ENCODE assay signal across 13 mouse cellular contexts in the genomic region with DNA sequence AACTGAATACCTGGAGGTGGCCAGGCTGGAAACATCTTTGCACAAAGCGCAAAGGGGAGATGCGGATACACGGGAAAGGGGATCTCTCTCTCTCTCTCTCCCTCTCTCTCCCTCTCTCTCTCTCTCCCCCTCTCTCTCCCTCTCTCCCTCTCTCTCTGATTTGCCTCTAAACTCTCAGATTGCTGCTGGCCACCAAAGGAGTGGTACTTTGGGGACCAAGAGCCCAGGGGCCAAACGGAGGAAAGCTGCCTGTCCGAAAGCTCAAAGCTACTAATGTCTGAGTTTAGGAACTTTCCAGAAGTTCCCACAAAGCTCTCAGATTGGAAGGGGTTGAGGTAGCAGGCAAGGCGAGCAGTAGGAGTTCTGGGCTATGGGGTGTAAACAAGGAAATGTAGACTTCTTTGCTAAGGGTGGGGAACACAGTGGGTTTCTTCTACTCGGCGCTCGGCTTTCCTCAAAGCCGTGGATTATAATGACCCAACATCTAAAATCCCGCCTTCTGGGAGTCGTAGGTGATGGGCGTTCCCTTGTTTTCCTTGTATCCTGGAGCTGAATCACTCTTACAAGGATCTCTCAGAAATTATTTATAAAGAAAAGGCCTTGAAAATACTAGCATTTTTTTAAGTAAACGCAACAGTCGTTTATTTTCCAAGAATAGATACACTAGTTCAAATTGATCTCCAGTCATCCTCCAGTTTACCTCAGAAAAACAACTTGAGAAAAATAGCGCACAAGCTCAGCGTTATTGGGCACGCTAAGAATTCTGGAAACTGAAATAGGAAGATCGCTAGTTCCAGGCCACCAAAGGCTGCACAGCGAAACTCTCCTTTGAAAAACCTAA. TPM values are rescaled to one million over a fixed set of nuclear protein-coding genes. Genes with fewer than 3 reads are reported as not detected.
A peak's percentile ranks its signal among the peaks of the same experiment; 100 is the strongest.
DNase-seq lines count a peak whose midpoint lies in the region; ATAC-seq and TF ChIP-seq lines count a peak whose summit lies in the region.
"Had no signal": no experiment of that assay in that cellular context is flagged by ENCODE, and none has a peak within 500 bp of the region (broad histone marks: within the 10 kb centered on the region; RNA-seq: fewer than 3 reads in every experiment).

No protein-coding gene starts in this region.

- H3K9me3 ChIP-seq in heart, embryonic 14.5 days (ENCODE audit: control insufficient read depth, low read length), result no peaks in the 10 kb centered on the region
- H3K9me3 ChIP-seq: liver, embryonic 13.5 days had no signal

- peaks cover 11 to 28% of the 10 kb centered on the region in 2 experiments for H3K4me1 ChIP-seq in heart, embryonic 14.5 days (ENCODE audit: control insufficient read depth in 2 of 2, insufficient read depth in 2 of 2, low read length in 2 of 2)
- H3K4me1 ChIP-seq in testis, adult 2 months (ENCODE audit: control insufficient read depth, insufficient read depth, low read length), result peaks cover 26% of the 10 kb centered on the region

- TF ChIP-seq POLR2A in testis, adult 2 months (IDR thresholded peaks at IDR 0.05; ENCODE audit: control insufficient read depth, low read depth, low read length), result no peak

- H3K4me3 ChIP-seq in heart, embryonic 14.5 days (ENCODE audit: control insufficient read depth in 1 of 2, insufficient read depth in 1 of 2, low read depth in 1 of 2, low read length in 2 of 2), result peak overlapping the region in 1 of 2 experiments; percentile 33; a peak in 2 of 4 replicates
- H3K4me3 ChIP-seq in testis, adult 2 months (ENCODE audit: control insufficient read depth, low read depth, low read length), result peak overlapping the region; percentile 86
- H3K4me3 ChIP-seq: liver, embryonic 13.5 days had no signal

- intact Hi-C loops in heart, postnatal 25 days (cut with DNase I), result no loop called here
- intact Hi-C loops in heart, postnatal 10 days (cut with DNase I), result no loop called here

- H3K36me3 ChIP-seq in heart, embryonic 14.5 days (ENCODE audit: control insufficient read depth, insufficient read depth, low read length), result no peaks in the 10 kb centered on the region
- H3K36me3 ChIP-seq in testis, adult 2 months (ENCODE audit: control insufficient read depth, insufficient read depth, low read length), result no peaks in the 10 kb centered on the region
- H3K36me3 ChIP-seq: liver, embryonic 13.5 days had no signal

- WGBS in heart, embryonic 14.5 days, result 4% methylated on average over 20 of the region's 20 CpGs

- H3K27me3 ChIP-seq in heart, embryonic 14.5 days (ENCODE audit: control insufficient read depth, insufficient read depth, low read length), result peaks cover 71% of the 10 kb centered on the region
- H3K27me3 ChIP-seq in testis, adult 2 months (ENCODE audit: control insufficient read depth, insufficient read depth, low read length), result no peaks in the 10 kb centered on the region

- H3K27ac ChIP-seq in heart, embryonic 14.5 days (replicated peaks in 1 of 2; ENCODE audit: control insufficient read depth in 1 of 2, insufficient read depth in 1 of 2, low read depth in 2 of 2, low read length in 2 of 2), result no peak overlapping the region
- peak overlapping the region; percentile 81 for H3K27ac ChIP-seq in testis, adult 2 months (ENCODE audit: control insufficient read depth, insufficient read depth, low read depth, low read length)
- H3K27ac ChIP-seq: liver, embryonic 13.5 days had no signal

- TF ChIP-seq CTCF in testis, adult 2 months (IDR thresholded peaks at IDR 0.05; ENCODE audit: control insufficient read depth, insufficient read depth, insufficient replicate concordance, low read depth, low read length), result no peak

- peak overlapping the region; percentile 60 for H3K4me2 ChIP-seq in heart, embryonic 14.5 days (ENCODE audit: low read length)
- H3K4me2 ChIP-seq: liver, embryonic 13.5 days had no signal

- DNase-seq in heart, postnatal 25 days (ENCODE audit: low spot score), result no peak
- no peak for DNase-seq in testis, postnatal 14 days (ENCODE audit: low spot score)
- peak; percentile 26 to 28 for DNase-seq in heart, postnatal 10 days
- DNase-seq in right cerebral cortex, postnatal 10 days (ENCODE audit: low spot score in 2 of 2), result no peak
- DNase-seq in yolk sac, embryonic 10.5 days (ENCODE audit: low spot score), result no peak
- no peak for DNase-seq in layer of hippocampus, adult 18-20 months (ENCODE audit: low spot score in 2 of 2)
- DNase-seq: adrenal gland, adult 8-10 months; gastrocnemius, postnatal 25 days; layer of hippocampus, adult 9-11 months; liver, embryonic 13.5 days had no signal

- ATAC-seq in heart, embryonic 14.5 days (ENCODE audit: insufficient number of reproducible peaks, insufficient read depth, low FRiP score, low read depth), result no peak

- H3K9ac ChIP-seq in heart, embryonic 14.5 days (ENCODE audit: low read length), result no peak overlapping the region
- H3K9ac ChIP-seq: liver, embryonic 13.5 days had no signal

RNA-seq across cellular contexts. Expression of a gene that starts 2.9 kb away (rescaled TPM):
- polyA plus RNA-seq in heart, embryonic 14.5 days (2014; fragmentation: Nextera tagmentation; extraction: Ambion mirVana), result not detected in 2 replicates
- total RNA-seq in heart, postnatal 25 days (2021), result not detected
- polyA plus RNA-seq in testis, adult 2 months (2012; rRNA removed), result not detected in 2 replicates
- total RNA-seq in heart, postnatal 10 days (2021), result not detected
- not detected for total RNA-seq in layer of hippocampus, adult 18-20 months (2021)
- total RNA-seq: adrenal gland, adult 8-10 months; gastrocnemius, postnatal 25 days; megakaryocyte-erythroid progenitor cell, adult 5-6 weeks had no signal
- polyA plus RNA-seq: liver, embryonic 13.5 days had no signal

RNA-seq across cellular contexts. Expression of a gene that starts 22.6 kb away (rescaled TPM):
- 765 and 800 TPM in 2 replicates for polyA plus RNA-seq in heart, embryonic 14.5 days (2014; fragmentation: Nextera tagmentation; extraction: Ambion mirVana)
- total RNA-seq in heart, postnatal 25 days (2021), result 1,000 to 10,000 TPM; 1,136 to 1,153 TPM
- 10.2 and 14.2 TPM in 2 replicates for polyA plus RNA-seq in testis, adult 2 months (2012; rRNA removed)
- total RNA-seq in heart, postnatal 10 days (2021), result 1,000 to 10,000 TPM in 1 of 2 experiments, 100 to 1,000 TPM in 1; 979 to 1,022 TPM
- total RNA-seq in layer of hippocampus, adult 18-20 months (2021), result 100 to 1,000 TPM; 168 to 191 TPM

RNA-seq across cellular contexts. Expression of a gene that starts 36.5 kb away (rescaled TPM):
- 7.6 and 7.8 TPM in 2 replicates for polyA plus RNA-seq in heart, embryonic 14.5 days (2014; fragmentation: Nextera tagmentation; extraction: Ambion mirVana)
- total RNA-seq in heart, postnatal 25 days (2021), result 10 to 100 TPM; 93.4 to 99.9 TPM
- 0.38 and 3.5 TPM in 2 replicates for polyA plus RNA-seq in testis, adult 2 months (2012; rRNA removed)
- total RNA-seq in heart, postnatal 10 days (2021), result 10 to 100 TPM; 97.4 to 98.8 TPM
- 1 to 10 TPM; 3.5 to 4.1 TPM for total RNA-seq in layer of hippocampus, adult 18-20 months (2021)
- total RNA-seq: megakaryocyte-erythroid progenitor cell, adult 5-6 weeks had no signal

Comparison
In these comparisons a context has a peak if more than half of its experiments do, and no peak if none do; other contexts are left out.
1. DNase-seq: peak in heart, postnatal 10 days (2 of 2); none in heart, postnatal 25 days (single experiment), testis, postnatal 14 days (single experiment), right cerebral cortex, postnatal 10 days (0 of 2), yolk sac, embryonic 10.5 days (single experiment) and layer of hippocampus, adult 18-20 months (0 of 2).
2. RNA of a gene that starts 22.6 kb away (total RNA-seq): 1,136 to 1,153 TPM in heart, postnatal 25 days and 979 to 1,022 TPM in heart, postnatal 10 days; 168 to 191 TPM in layer of hippocampus, adult 18-20 months; every median in the first group is over 4 times any median in the second.
3. RNA of a gene that starts 36.5 kb away (total RNA-seq): 93.4 to 99.9 TPM in heart, postnatal 25 days and 97.4 to 98.8 TPM in heart, postnatal 10 days; 3.5 to 4.1 TPM in layer of hippocampus, adult 18-20 months; every median in the first group is over 10 times any median in the second.